8 mouse cellular contexts compared by ENCODE assay signal in the genomic region with DNA sequence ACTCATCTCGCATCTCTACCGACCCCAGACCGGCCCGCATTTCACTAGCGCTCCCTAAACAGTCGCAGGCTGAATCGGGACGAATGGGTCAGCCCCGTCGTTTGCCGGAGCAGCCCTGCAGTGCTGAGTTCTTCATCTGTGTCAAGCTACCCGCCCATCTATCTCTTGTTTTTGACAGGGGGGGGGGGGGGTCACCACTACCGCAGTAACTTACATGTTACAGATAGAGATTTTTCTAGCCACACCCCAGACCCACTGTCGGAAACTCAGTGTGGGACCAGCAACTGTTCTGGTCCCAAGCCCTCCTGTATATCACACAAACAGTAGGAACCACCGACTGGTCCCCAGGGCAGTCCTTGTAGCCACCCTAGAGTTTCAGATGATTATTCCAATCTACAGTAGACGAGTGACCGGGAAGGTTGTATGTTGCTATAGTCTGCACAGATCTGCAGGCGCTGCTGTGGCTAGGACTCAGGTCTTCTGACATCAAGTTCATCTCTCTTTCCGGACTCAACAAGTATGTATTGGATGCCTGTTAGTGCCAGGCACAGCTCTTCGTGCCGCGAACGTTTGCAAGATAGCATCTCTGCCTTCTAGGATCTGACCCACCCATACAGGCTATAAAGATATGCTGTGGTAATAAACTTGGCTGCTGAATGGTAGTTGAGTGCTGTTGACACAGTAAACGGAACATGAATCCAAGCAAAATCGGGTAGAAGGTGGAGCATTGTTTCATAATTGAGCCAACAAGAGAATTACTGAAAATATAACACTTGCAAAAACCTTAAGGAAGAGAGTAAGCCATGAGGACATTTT. TPM values are rescaled to one million over a fixed set of nuclear protein-coding genes. Genes with fewer than 3 reads are reported as not detected.
DNase-seq lines count a peak whose midpoint lies in the region; ATAC-seq and TF ChIP-seq lines count a peak whose summit lies in the region.

No protein-coding gene starts in this region.

- H3K27ac ChIP-seq in heart, adult 2 months = peak overlapping the region; percentile 73
- no peak overlapping the region for H3K27ac ChIP-seq in forebrain, embryonic 13.5 days
- H3K27ac ChIP-seq in liver, embryonic 14.5 days = no peak overlapping the region

- 31% methylated on average over 25 of the region's 25 CpGs for WGBS in heart, adult 2 months
- 38% methylated on average over 25 of the region's 25 CpGs for WGBS in forebrain, embryonic 13.5 days
- WGBS in liver, embryonic 14.5 days (ENCODE audit: insufficient replicate concordance) = 27% methylated on average over 25 of the region's 25 CpGs

- H3K4me3 ChIP-seq in heart, adult 2 months = peak overlapping the region; percentile 51
- peak overlapping the region; percentile 72 for H3K4me3 ChIP-seq in forebrain, embryonic 13.5 days
- peak overlapping the region; percentile 46 to 53 for H3K4me3 ChIP-seq in liver, embryonic 14.5 days (ENCODE audit: insufficient read depth in 1 of 2, low read depth in 2 of 2, low read length in 2 of 2)

- intact Hi-C loops in heart, adult 2 months (cut with DNase I) = loop anchor here (2.0 kb wide), 1 partner anchor 297 kb away; no protein-coding TSS in a partner anchor
- intact Hi-C loops in heart, postnatal 36 days (cut with DNase I) = no loop called here

- ATAC-seq in forebrain, embryonic 13.5 days = peak; percentile 50; the same call in 1 of the 2 replicates
- no peak for ATAC-seq in liver, embryonic 14.5 days (ENCODE audit: insufficient read depth)
- ATAC-seq in monocyte, adult 5-6 weeks (replicated peaks; ENCODE audit: insufficient number of reproducible peaks, low FRiP score, low TSS enrichment, poor library complexity, severe bottlenecking) = no peak

- peak overlapping the region; percentile 77 for H3K4me2 ChIP-seq in forebrain, embryonic 13.5 days
- peak overlapping the region; percentile 40 for H3K4me2 ChIP-seq in liver, embryonic 14.5 days (ENCODE audit: low read depth)

- TF ChIP-seq CTCF in heart, adult 2 months (IDR thresholded peaks at IDR 0.05) = no peak
- TF ChIP-seq CTCF in liver, embryonic 14.5 days (IDR thresholded peaks at IDR 0.05; ENCODE audit: low read depth) = no peak

- H3K4me1 ChIP-seq in heart, adult 2 months (ENCODE audit: control insufficient read depth, insufficient read depth, low read length) = no peaks in the 10 kb centered on the region; the same call in 1 of the 2 replicates
- peaks cover 5% of the 10 kb centered on the region for H3K4me1 ChIP-seq in forebrain, embryonic 13.5 days
- no peaks in the 10 kb centered on the region for H3K4me1 ChIP-seq in liver, embryonic 14.5 days (replicated peaks; ENCODE audit: control insufficient read depth in 2 of 2, insufficient read depth in 2 of 2, low read length in 1 of 2)

- H3K9ac ChIP-seq in heart, adult 2 months (ENCODE audit: low read depth, low read length) = peak overlapping the region; percentile 77
- peak overlapping the region; percentile 86 for H3K9ac ChIP-seq in forebrain, embryonic 13.5 days
- no peak overlapping the region for H3K9ac ChIP-seq in liver, embryonic 14.5 days (replicated peaks)

- TF ChIP-seq POLR2A in heart, adult 2 months (IDR thresholded peaks at IDR 0.05; ENCODE audit: insufficient read depth, low read depth, low read length) = no peak

- DNase-seq in heart, adult 2 months = no peak
- DNase-seq in heart, postnatal 36 days = no peak
- peak; percentile 5 for DNase-seq in 3T3-L1 (ENCODE audit: low read depth, low spot score)
- no peak for DNase-seq in liver, embryonic 14.5 days (ENCODE audit: low read depth in 3 of 3, low spot score in 3 of 3)
- DNase-seq in urinary bladder, adult 2 months (ENCODE audit: low spot score) = no peak
- DNase-seq in layer of hippocampus, adult 8-10 months (ENCODE audit: low spot score in 2 of 2) = no peak

- no peaks in the 10 kb centered on the region for H3K79me2 ChIP-seq in heart, adult 2 months (replicated peaks; ENCODE audit: control insufficient read depth, insufficient read depth, low read length)

- no peak for TF ChIP-seq EP300 in heart, adult 2 months (IDR thresholded peaks at IDR 0.05; ENCODE audit: insufficient read depth, low read depth, low read length)
- no peak for TF ChIP-seq EP300 in liver, embryonic 14.5 days (IDR thresholded peaks at IDR 0.05; ENCODE audit: low read depth)

- H3K36me3 ChIP-seq in heart, adult 2 months (ENCODE audit: control insufficient read depth, insufficient read depth, low read length) = no peaks in the 10 kb centered on the region
- H3K36me3 ChIP-seq in forebrain, embryonic 13.5 days (ENCODE audit: poor library complexity, severe bottlenecking) = no peaks in the 10 kb centered on the region
- H3K36me3 ChIP-seq in liver, embryonic 14.5 days (replicated peaks; ENCODE audit: control insufficient read depth, insufficient read depth, low read depth) = no peaks in the 10 kb centered on the region

- H3K27me3 ChIP-seq in heart, adult 2 months (ENCODE audit: control insufficient read depth, insufficient read depth, low read length) = no peaks in the 10 kb centered on the region
- no peaks in the 10 kb centered on the region for H3K27me3 ChIP-seq in forebrain, embryonic 13.5 days
- H3K27me3 ChIP-seq in liver, embryonic 14.5 days (ENCODE audit: control insufficient read depth, insufficient read depth, low read length) = peaks cover 29% of the 10 kb centered on the region

- H3K9me3 ChIP-seq in forebrain, embryonic 13.5 days (replicated peaks) = no peaks in the 10 kb centered on the region
- no peaks in the 10 kb centered on the region for H3K9me3 ChIP-seq in liver, embryonic 14.5 days (ENCODE audit: control insufficient read depth, low read length)

RNA-seq across cellular contexts. Expression of gene Anks6, which starts 0.5 kb away (rescaled TPM):
- 1 to 10 TPM; 2.8 to 3.4 TPM for total RNA-seq in heart, adult 2 months (2021)
- polyA plus RNA-seq in heart, adult 2 months (2012; rRNA removed) = 3.3 and 3.5 TPM in 2 replicates
- 1 to 10 TPM; 2.8 to 3.0 TPM for total RNA-seq in heart, postnatal 36 days (2021)
- 2.6 and 2.7 TPM in 2 replicates for polyA plus RNA-seq in forebrain, embryonic 13.5 days (2015; fragmentation: Nextera tagmentation; extraction: Ambion mirVana)
- 0.13 and 0.23 TPM in 2 replicates for polyA plus RNA-seq in liver, embryonic 14.5 days (2012; rRNA removed)
- polyA plus RNA-seq in liver, embryonic 14.5 days (2014; fragmentation: Nextera tagmentation; extraction: Ambion mirVana) = 0.05 and 0.19 TPM in 2 replicates
- 0.57 to 0.97 TPM in 2 of 3 replicates, not detected in the other for total RNA-seq in monocyte, adult 5-6 weeks (2017)
- polyA plus RNA-seq in urinary bladder, adult 2 months (2012; rRNA removed) = 4.9 and 5.9 TPM in 2 replicates
- 10 to 100 TPM; 19.5 to 30.3 (median 23.8) TPM for total RNA-seq in layer of hippocampus, adult 8-10 months (2022)

RNA-seq across cellular contexts. Expression of gene Galnt12, which starts 34.0 kb away (rescaled TPM):
- total RNA-seq in heart, adult 2 months (2021) = under 1 TPM; 0.16 to 0.27 TPM
- polyA plus RNA-seq in heart, adult 2 months (2012; rRNA removed) = 0.72 and 0.85 TPM in 2 replicates
- total RNA-seq in heart, postnatal 36 days (2021) = under 1 TPM; 0.19 to 0.47 TPM
- 1.2 and 1.7 TPM in 2 replicates for polyA plus RNA-seq in forebrain, embryonic 13.5 days (2015; fragmentation: Nextera tagmentation; extraction: Ambion mirVana)
- polyA plus RNA-seq in liver, embryonic 14.5 days (2012; rRNA removed) = 0.22 and 0.31 TPM in 2 replicates
- 0.19 and 0.51 TPM in 2 replicates for polyA plus RNA-seq in liver, embryonic 14.5 days (2014; fragmentation: Nextera tagmentation; extraction: Ambion mirVana)
- total RNA-seq in monocyte, adult 5-6 weeks (2017) = 4.6 to 9.7 TPM (median 5.0 TPM) in 3 replicates
- polyA plus RNA-seq in urinary bladder, adult 2 months (2012; rRNA removed) = 3.7 and 3.9 TPM in 2 replicates
- total RNA-seq in layer of hippocampus, adult 8-10 months (2022) = 1 to 10 TPM in 3 of 4 experiments, under 1 TPM in 1; 0.87 to 1.7 (median 1.4) TPM

Comparison
In these comparisons a context has a peak if more than half of its experiments do, and no peak if none do; other contexts are left out.
1. RNA of gene Anks6, which starts 0.5 kb away (total RNA-seq): 19.5 to 30.3 TPM in layer of hippocampus, adult 8-10 months; 2.8 to 3.4 TPM in heart, adult 2 months, 2.8 to 3.0 TPM in heart, postnatal 36 days and 0.57 to 0.97 TPM in monocyte, adult 5-6 weeks; every median in the first group is over 4 times any median in the second.
2. Peak in every context shown above with its lines, with median percentiles within 50 percentile points of each other: H3K4me3 ChIP-seq.